ENCODE assay signal across 16 mouse cellular contexts in genomic region chr13:107531026-107531425, GRCm38 (mm10).
DNase-seq lines count a peak whose midpoint lies in the region; ATAC-seq and TF ChIP-seq lines count a peak whose summit lies in the region.
"Had no signal": no experiment of that assay in that cellular context is flagged by ENCODE, and none has a peak within 500 bp of the region (broad histone marks: within the 10 kb centered on the region; RNA-seq: fewer than 3 reads in every experiment).

No protein-coding gene starts in this region.

- ATAC-seq in hindbrain, postnatal 0 days, result no peak
- no peak for ATAC-seq in stomach, embryonic 14.5 days (ENCODE audit: insufficient number of reproducible peaks, insufficient read depth, low FRiP score, low read depth)
- ATAC-seq in stomach, postnatal 0 days (ENCODE audit: low FRiP score, low TSS enrichment), result no peak
- ATAC-seq in hindbrain, embryonic 16.5 days, result 0 out of 2 replicates have a peak, but pooled peaks have one; percentile 34
- no peak for ATAC-seq in stomach, embryonic 16.5 days (ENCODE audit: insufficient read depth, low FRiP score)
- ATAC-seq: liver, postnatal 0 days; Patski had no signal

- H3K4me2 ChIP-seq in hindbrain, postnatal 0 days (ENCODE audit: low read depth, low read length), result no peak overlapping the region
- no peak overlapping the region for H3K4me2 ChIP-seq in stomach, embryonic 14.5 days (replicated peaks; ENCODE audit: low read depth, low read length)
- no peak overlapping the region for H3K4me2 ChIP-seq in stomach, postnatal 0 days (replicated peaks; ENCODE audit: low read depth)
- H3K4me2 ChIP-seq in hindbrain, embryonic 16.5 days (ENCODE audit: low read length), result no peak overlapping the region
- H3K4me2 ChIP-seq in stomach, embryonic 16.5 days (ENCODE audit: low read depth, low read length), result no peak overlapping the region; the same call in 1 of the 2 replicates
- H3K4me2 ChIP-seq: embryonic facial prominence, embryonic 12.5 days had no signal

- peaks cover 21% of the 10 kb centered on the region; the same call in 1 of the 2 replicates for H3K4me1 ChIP-seq in hindbrain, embryonic 10.5 days (replicated peaks)
- peaks cover 5% of the 10 kb centered on the region; the same call in 1 of the 2 replicates for H3K4me1 ChIP-seq in hindbrain, postnatal 0 days (ENCODE audit: insufficient read depth, low read length)
- peaks cover 6% of the 10 kb centered on the region; the same call in 1 of the 2 replicates for H3K4me1 ChIP-seq in stomach, embryonic 14.5 days (ENCODE audit: control insufficient read depth, insufficient read depth, low read length)
- no peaks in the 10 kb centered on the region for H3K4me1 ChIP-seq in stomach, postnatal 0 days (replicated peaks; ENCODE audit: control insufficient read depth, insufficient read depth)
- peaks cover 2% of the 10 kb centered on the region; the same call in 1 of the 2 replicates for H3K4me1 ChIP-seq in hindbrain, embryonic 16.5 days (ENCODE audit: control insufficient read depth, insufficient read depth, low read depth, low read length)
- peaks cover 4% of the 10 kb centered on the region; the same call in 1 of the 2 replicates for H3K4me1 ChIP-seq in stomach, embryonic 16.5 days (ENCODE audit: control insufficient read depth, insufficient read depth, low read length)
- H3K4me1 ChIP-seq: embryonic facial prominence, embryonic 12.5 days had no signal

- no peak for TF ChIP-seq EP300 in stomach, postnatal 0 days (optimal IDR thresholded peaks at IDR 0.05)

- no peak overlapping the region for H3K4me3 ChIP-seq in hindbrain, embryonic 10.5 days
- H3K4me3 ChIP-seq in hindbrain, postnatal 0 days (ENCODE audit: low read length), result no peak overlapping the region
- H3K4me3 ChIP-seq in stomach, embryonic 14.5 days (ENCODE audit: low read depth, low read length), result no peak overlapping the region
- H3K4me3 ChIP-seq in stomach, postnatal 0 days (ENCODE audit: low read depth, low read length), result no peak overlapping the region
- H3K4me3 ChIP-seq in hindbrain, embryonic 16.5 days (ENCODE audit: low read length), result no peak overlapping the region
- no peak overlapping the region for H3K4me3 ChIP-seq in stomach, embryonic 16.5 days (replicated peaks; ENCODE audit: low read length)
- H3K4me3 ChIP-seq: embryonic facial prominence, embryonic 12.5 days had no signal

- no peak overlapping the region for H3K9ac ChIP-seq in hindbrain, postnatal 0 days (replicated peaks; ENCODE audit: low read length)
- H3K9ac ChIP-seq in stomach, embryonic 14.5 days (replicated peaks; ENCODE audit: low read depth, low read length), result no peak overlapping the region
- no peak overlapping the region for H3K9ac ChIP-seq in stomach, postnatal 0 days (ENCODE audit: low read length)
- no peak overlapping the region for H3K9ac ChIP-seq in hindbrain, embryonic 16.5 days (ENCODE audit: low read depth, low read length)
- H3K9ac ChIP-seq in stomach, embryonic 16.5 days (ENCODE audit: low read length), result no peak overlapping the region
- H3K9ac ChIP-seq: embryonic facial prominence, embryonic 12.5 days; liver, postnatal 0 days had no signal

- no peak for DNase-seq in hindbrain, embryonic 10.5 days (ENCODE audit: low spot score)
- DNase-seq in hindbrain, postnatal 0 days (ENCODE audit: low spot score), result no peak
- no peak for DNase-seq in stomach, postnatal 0 days (ENCODE audit: low spot score)
- no peak for DNase-seq in cerebellum, adult 11-12 months
- no peak for DNase-seq in cerebellum, adult 11 months
- DNase-seq: cerebellum, postnatal 14 days; gastrocnemius, postnatal 10 days; heart, postnatal 14 days; liver, postnatal 0 days; right cerebral cortex, postnatal 14 days; thymus, postnatal 4 days had no signal

- no peaks in the 10 kb centered on the region for H3K9me3 ChIP-seq in hindbrain, embryonic 10.5 days
- no peaks in the 10 kb centered on the region for H3K9me3 ChIP-seq in hindbrain, postnatal 0 days (ENCODE audit: low read length)
- H3K9me3 ChIP-seq in stomach, embryonic 14.5 days (ENCODE audit: control insufficient read depth, low read depth, low read length), result no peaks in the 10 kb centered on the region
- H3K9me3 ChIP-seq in stomach, postnatal 0 days (ENCODE audit: control insufficient read depth, low read length), result no peaks in the 10 kb centered on the region
- no peaks in the 10 kb centered on the region for H3K9me3 ChIP-seq in hindbrain, embryonic 16.5 days (ENCODE audit: control insufficient read depth, low read length)
- no peaks in the 10 kb centered on the region for H3K9me3 ChIP-seq in stomach, embryonic 16.5 days (replicated peaks; ENCODE audit: control insufficient read depth, low read length)
- H3K9me3 ChIP-seq: embryonic facial prominence, embryonic 12.5 days had no signal

- no peak for TF ChIP-seq CTCF in hindbrain, postnatal 0 days (IDR thresholded peaks at IDR 0.05; ENCODE audit: low read depth)
- no peak for TF ChIP-seq CTCF in stomach, postnatal 0 days (IDR thresholded peaks at IDR 0.05; ENCODE audit: low read depth)

- no peaks in the 10 kb centered on the region for H3K27me3 ChIP-seq in hindbrain, embryonic 10.5 days (ENCODE audit: insufficient read depth, poor library complexity, severe bottlenecking)
- no peaks in the 10 kb centered on the region for H3K27me3 ChIP-seq in hindbrain, postnatal 0 days (ENCODE audit: insufficient read depth, low read length)
- H3K27me3 ChIP-seq in stomach, embryonic 14.5 days (ENCODE audit: control insufficient read depth, insufficient read depth, low read length), result no peaks in the 10 kb centered on the region
- H3K27me3 ChIP-seq in stomach, postnatal 0 days (ENCODE audit: control insufficient read depth, insufficient read depth, low read length), result no peaks in the 10 kb centered on the region
- H3K27me3 ChIP-seq in hindbrain, embryonic 16.5 days (replicated peaks; ENCODE audit: control insufficient read depth, insufficient read depth, low read length), result no peaks in the 10 kb centered on the region
- H3K27me3 ChIP-seq in stomach, embryonic 16.5 days (ENCODE audit: control insufficient read depth, insufficient read depth, low read length), result no peaks in the 10 kb centered on the region
- H3K27me3 ChIP-seq: embryonic facial prominence, embryonic 12.5 days had no signal

- H3K27ac ChIP-seq in hindbrain, embryonic 10.5 days, result peak overlapping the region; percentile 43; the same call in 1 of the 2 replicates
- no peak overlapping the region for H3K27ac ChIP-seq in hindbrain, postnatal 0 days
- 0 out of 2 replicates have a peak overlapping the region, but pooled peaks have one; percentile 11 for H3K27ac ChIP-seq in stomach, embryonic 14.5 days (ENCODE audit: low read length)
- no peak overlapping the region for H3K27ac ChIP-seq in stomach, postnatal 0 days (replicated peaks)
- no peak overlapping the region for H3K27ac ChIP-seq in hindbrain, embryonic 16.5 days (ENCODE audit: low read depth, low read length)
- H3K27ac ChIP-seq in stomach, embryonic 16.5 days (ENCODE audit: low read length), result peak overlapping the region; percentile 56; the same call in 1 of the 2 replicates
- H3K27ac ChIP-seq: embryonic facial prominence, embryonic 12.5 days had no signal

- no peaks in the 10 kb centered on the region for H3K36me3 ChIP-seq in hindbrain, embryonic 10.5 days
- H3K36me3 ChIP-seq in hindbrain, postnatal 0 days (ENCODE audit: insufficient read depth, low read length), result no peaks in the 10 kb centered on the region
- no peaks in the 10 kb centered on the region for H3K36me3 ChIP-seq in stomach, embryonic 14.5 days (ENCODE audit: control insufficient read depth, insufficient read depth, low read length)
- H3K36me3 ChIP-seq in stomach, postnatal 0 days (ENCODE audit: control insufficient read depth, insufficient read depth, low read length), result no peaks in the 10 kb centered on the region
- H3K36me3 ChIP-seq in hindbrain, embryonic 16.5 days (ENCODE audit: control insufficient read depth, insufficient read depth, low read length), result no peaks in the 10 kb centered on the region
- H3K36me3 ChIP-seq in stomach, embryonic 16.5 days (ENCODE audit: control insufficient read depth, insufficient read depth, low read length), result no peaks in the 10 kb centered on the region
- H3K36me3 ChIP-seq: embryonic facial prominence, embryonic 12.5 days had no signal

- WGBS in hindbrain, embryonic 10.5 days, result 41% methylated on average over 8 of the region's 8 CpGs
- WGBS in hindbrain, postnatal 0 days, result 46% methylated on average over 8 of the region's 8 CpGs
- WGBS in stomach, embryonic 14.5 days, result 32% methylated on average over 8 of the region's 8 CpGs
- WGBS in stomach, postnatal 0 days, result 39% methylated on average over 8 of the region's 8 CpGs
- 35% methylated on average over 8 of the region's 8 CpGs for WGBS in hindbrain, embryonic 16.5 days
- whole genome bisulfite sequencing in stomach, embryonic 16.5 days, result 32% methylated on average over 8 of the region's 8 CpGs

Comparison
In these comparisons a context has a peak if more than half of its experiments do, and no peak if none do; other contexts are left out.
1. H3K27ac ChIP-seq: peak in hindbrain, embryonic 10.5 days (single experiment), stomach, embryonic 14.5 days (single experiment) and stomach, embryonic 16.5 days (single experiment); none in hindbrain, postnatal 0 days (single experiment), stomach, postnatal 0 days (single experiment) and hindbrain, embryonic 16.5 days (single experiment).